Mouse (Mus musculus) gastrocnemius, postnatal 25 days (tissue): ENCODE data around the gene Olfr171. TPM values are rescaled to one million over a fixed set of nuclear protein-coding genes. Genes with fewer than 3 reads are reported as not detected.
"Not testable (repeated sequence)": the region's sequence is repeated elsewhere in the genome, so short reads cannot be mapped to it uniquely, and the experiment has no call there.

Experiments
- DNase-seq: peaks from one replicate; pipeline ENCODE4 v3.0.0; 2022
- long read RNA-seq, 2 experiments: library from polyadenylated mRNA; stranded (forward); transcript quantifications; one replicate each; pipeline ENCODE4 v2.0.0; 2021
- total RNA-seq, 2 experiments: library from RNA; stranded (reverse); gene quantifications; 1 replicate in 1 of 2; 2 replicates in 1 of 2; pipeline ENCODE4 v1.2.3; 2021

Gene Olfr171
- not detected for total RNA-seq
- long read RNA-seq, experiment 1: 0 reads
- long read RNA-seq, experiment 2: 0 reads

GRCm38 (mm10) chr16:19629816-19630215, at the start of gene Olfr171:
Gene Olfr171, minus strand, starts transcription at chr16:19629916.
- no peak for DNase-seq

- no peak for DNase-seq
Observed at GRCm38 (mm10) chr16:19670768-19671357, 41.1 kb upstream of the Olfr171 start.

- no peak for DNase-seq
Observed at GRCm38 (mm10) chr16:19666312-19666711, 36.6 kb upstream of the Olfr171 start.

GRCm38 (mm10) chr16:19611782-19612181, 17.9 kb downstream of the Olfr171 start, which contains the start of gene Olfr170:
Gene Olfr170, minus strand, starts transcription at chr16:19611882.
- not testable (repeated sequence) for DNase-seq

GRCm38 (mm10) chr16:19603166-19603565, 26.6 kb downstream of the Olfr171 start:
- no peak for DNase-seq

Other genes with a start within 250 kb of the Olfr171 start
- not detected for gene Olfr165, start 206.8 kb downstream of the Olfr171 start, total RNA-seq
- not detected for gene Olfr166, start 146.2 kb downstream of the Olfr171 start, total RNA-seq
- gene Olfr167, start 107.7 kb downstream of the Olfr171 start, total RNA-seq: not detected
- not detected for gene Olfr168, start 94.4 kb downstream of the Olfr171 start, total RNA-seq
- not detected for gene Olfr169, start 58.1 kb downstream of the Olfr171 start, total RNA-seq
- not detected for gene Olfr170, start 18.0 kb downstream of the Olfr171 start, total RNA-seq
- under 1 TPM; 0.08 to 0.13 TPM for gene Lamp3, start 76.5 kb upstream of the Olfr171 start, total RNA-seq
- gene B3gnt5, start 130.3 kb upstream of the Olfr171 start, total RNA-seq: under 1 TPM; 0.13 to 0.54 TPM